Mouse (Mus musculus): ENCODE measurements around the gene Emg1. TPM values are rescaled to one million over a fixed set of nuclear protein-coding genes. Genes with fewer than 3 reads are reported as not detected.

Gene Emg1
- polyA plus RNA-seq, 1 experiment from 2014 or later = 219 TPM

DNA sequence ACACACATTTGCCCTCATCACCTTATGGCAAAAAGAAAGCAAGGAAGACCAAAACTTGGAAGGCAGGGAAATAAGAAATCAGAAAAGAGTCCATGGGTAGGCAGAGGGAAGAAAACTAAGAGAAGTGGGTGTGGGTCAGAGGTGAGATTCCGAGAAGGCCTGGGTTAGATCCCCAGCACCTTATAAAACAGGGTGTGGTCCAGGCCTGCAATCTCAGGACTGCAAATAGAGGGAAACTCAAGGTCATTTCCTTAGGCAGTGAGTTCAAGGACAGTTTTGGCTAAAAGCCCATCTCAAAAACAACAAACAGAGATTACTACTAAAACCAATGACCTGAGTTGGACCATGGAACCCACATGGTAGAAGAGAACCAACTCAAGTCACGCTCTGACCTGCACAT lies 41.9 kb upstream of the Emg1 start:
- peaks cover 39% of the 10 kb centered on the region for H3K4me1 ChIP-seq (ENCODE audit: insufficient read depth, low read length)
- no peak overlapping the region for H3K4me3 ChIP-seq (ENCODE audit: low read length)
- no peak for ATAC-seq (ENCODE audit: low FRiP score, low TSS enrichment)
- no peaks in the 10 kb centered on the region for H3K27me3 ChIP-seq (ENCODE audit: insufficient read depth, low read length)
- H3K9me3 ChIP-seq (ENCODE audit: low read length) = no peaks in the 10 kb centered on the region
- H3K36me3 ChIP-seq (ENCODE audit: insufficient read depth, low read length) = peaks cover 10% of the 10 kb centered on the region
- H3K4me2 ChIP-seq (replicated peaks; ENCODE audit: low read depth, low read length) = no peak overlapping the region
- no peak overlapping the region for H3K27ac ChIP-seq (ENCODE audit: low read length)
- WGBS = 87% methylated on average over 2 of the region's 2 CpGs
- no peak overlapping the region for H3K9ac ChIP-seq (replicated peaks; ENCODE audit: low read length)

DNA sequence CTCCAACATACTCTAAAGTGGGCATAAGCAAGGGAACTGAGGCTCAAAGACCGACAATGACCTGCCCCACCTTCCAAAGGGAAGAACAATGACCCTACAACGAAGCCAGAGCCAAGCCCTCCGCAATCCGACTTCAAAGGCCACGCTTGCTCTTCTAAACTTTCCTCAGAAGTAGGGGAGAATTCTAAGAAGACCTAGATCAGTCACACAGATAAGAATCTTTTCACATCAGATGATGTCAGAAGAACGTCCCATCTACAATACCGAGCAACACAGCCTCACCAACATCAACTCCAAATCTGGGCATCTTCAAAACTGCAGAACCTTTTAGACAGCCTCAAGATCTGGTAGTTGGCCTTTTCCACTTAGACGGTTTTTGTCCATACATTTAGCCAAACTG lies 38.4 kb upstream of the Emg1 start:
- H3K27me3 ChIP-seq (ENCODE audit: insufficient read depth, low read length) = no peaks in the 10 kb centered on the region
- no peak overlapping the region for H3K27ac ChIP-seq (ENCODE audit: low read length)
- peaks cover 35% of the 10 kb centered on the region for H3K4me1 ChIP-seq (ENCODE audit: insufficient read depth, low read length)
- H3K36me3 ChIP-seq (ENCODE audit: insufficient read depth, low read length) = peaks cover 27% of the 10 kb centered on the region
- H3K4me3 ChIP-seq (ENCODE audit: low read length) = no peak overlapping the region
- WGBS = 82% methylated on average over 8 of the region's 8 CpGs
- no peak overlapping the region for H3K4me2 ChIP-seq (replicated peaks; ENCODE audit: low read depth, low read length)
- ATAC-seq (ENCODE audit: low FRiP score, low TSS enrichment) = no peak
- H3K9me3 ChIP-seq (ENCODE audit: low read length) = no peaks in the 10 kb centered on the region
- 0 out of 2 replicates have a peak overlapping the region, but pooled peaks have one; percentile 4 for H3K9ac ChIP-seq (replicated peaks; ENCODE audit: low read length)

- Histone ChIP-seq H3K27ac (ENCODE audit: low read length) (no peak overlapping the region; the same call in 1 of the 2 replicates), H3K9me3 (ENCODE audit: low read length) (no peaks in the 10 kb centered on the region), H3K9ac (replicated peaks; ENCODE audit: low read length) (peak overlapping the region; percentile 88), H3K27me3 (ENCODE audit: insufficient read depth, low read length) (no peaks in the 10 kb centered on the region), H3K4me3 (ENCODE audit: low read length) (peak overlapping the region; percentile 58; the same call in 1 of the 2 replicates), H3K4me2 (replicated peaks; ENCODE audit: low read depth, low read length) (peak overlapping the region; percentile 94), H3K4me1 (ENCODE audit: insufficient read depth, low read length) (peaks cover 26% of the 10 kb centered on the region), H3K36me3 (ENCODE audit: insufficient read depth, low read length) (peaks cover 36% of the 10 kb centered on the region)
- ATAC-seq (ENCODE audit: low FRiP score, low TSS enrichment) = no peak
- 83% methylated on average over 7 of the region's 7 CpGs for WGBS
These were observed 35.0 kb upstream of the Emg1 start for GRCm38 (mm10) chr6:124746654-124747632.

DNA sequence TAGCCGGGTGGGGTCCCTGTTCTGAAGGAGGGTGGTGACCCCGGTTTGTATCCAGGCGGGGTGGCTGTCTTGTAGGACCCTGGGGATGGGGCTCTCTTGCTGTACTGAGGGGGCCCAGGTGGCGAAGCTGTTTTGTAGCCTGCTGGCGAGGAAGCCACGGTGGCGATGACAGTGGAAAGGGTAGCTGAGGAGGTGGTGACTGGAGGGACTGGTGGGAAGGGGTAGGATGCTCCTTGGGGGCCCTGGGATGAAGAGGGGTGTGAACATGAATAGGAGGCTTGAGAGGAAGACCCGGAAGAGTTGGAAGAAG lies 34.3 kb upstream of the Emg1 start:
- H3K4me1 ChIP-seq (ENCODE audit: insufficient read depth, low read length) = peaks cover 30% of the 10 kb centered on the region
- peak overlapping the region; percentile 96 for H3K27ac ChIP-seq (ENCODE audit: low read length)
- no peaks in the 10 kb centered on the region for H3K27me3 ChIP-seq (ENCODE audit: insufficient read depth, low read length)
- peaks cover 36% of the 10 kb centered on the region for H3K36me3 ChIP-seq (ENCODE audit: insufficient read depth, low read length)
- H3K9ac ChIP-seq (replicated peaks; ENCODE audit: low read length) = peak overlapping the region; percentile 88
- no peaks in the 10 kb centered on the region for H3K9me3 ChIP-seq (ENCODE audit: low read length)
- H3K4me2 ChIP-seq (replicated peaks; ENCODE audit: low read depth, low read length) = peak overlapping the region; percentile 94
- peak overlapping the region; percentile 58 for H3K4me3 ChIP-seq (ENCODE audit: low read length)
- WGBS = 14% methylated on average over 8 of the region's 8 CpGs
- peak; percentile 6 for ATAC-seq (ENCODE audit: low FRiP score, low TSS enrichment)

GRCm38 (mm10) chr6:124745490-124746295 lies 33.7 kb upstream of the Emg1 start:
- Histone ChIP-seq H3K27me3 (ENCODE audit: insufficient read depth, low read length) (no peaks in the 10 kb centered on the region), H3K4me3 (ENCODE audit: low read length) (peak overlapping the region; percentile 58), H3K9ac (replicated peaks; ENCODE audit: low read length) (peak overlapping the region; percentile 88), H3K9me3 (ENCODE audit: low read length) (no peaks in the 10 kb centered on the region), H3K36me3 (ENCODE audit: insufficient read depth, low read length) (peaks cover 36% of the 10 kb centered on the region), H3K27ac (ENCODE audit: low read length) (peak overlapping the region; percentile 96), H3K4me1 (ENCODE audit: insufficient read depth, low read length) (peaks cover 30% of the 10 kb centered on the region), H3K4me2 (replicated peaks; ENCODE audit: low read depth, low read length) (peak overlapping the region; percentile 94)
- WGBS = 2% methylated on average over 84 of the region's 85 CpGs
- peak; percentile 84 for ATAC-seq (ENCODE audit: low FRiP score, low TSS enrichment)

DNA sequence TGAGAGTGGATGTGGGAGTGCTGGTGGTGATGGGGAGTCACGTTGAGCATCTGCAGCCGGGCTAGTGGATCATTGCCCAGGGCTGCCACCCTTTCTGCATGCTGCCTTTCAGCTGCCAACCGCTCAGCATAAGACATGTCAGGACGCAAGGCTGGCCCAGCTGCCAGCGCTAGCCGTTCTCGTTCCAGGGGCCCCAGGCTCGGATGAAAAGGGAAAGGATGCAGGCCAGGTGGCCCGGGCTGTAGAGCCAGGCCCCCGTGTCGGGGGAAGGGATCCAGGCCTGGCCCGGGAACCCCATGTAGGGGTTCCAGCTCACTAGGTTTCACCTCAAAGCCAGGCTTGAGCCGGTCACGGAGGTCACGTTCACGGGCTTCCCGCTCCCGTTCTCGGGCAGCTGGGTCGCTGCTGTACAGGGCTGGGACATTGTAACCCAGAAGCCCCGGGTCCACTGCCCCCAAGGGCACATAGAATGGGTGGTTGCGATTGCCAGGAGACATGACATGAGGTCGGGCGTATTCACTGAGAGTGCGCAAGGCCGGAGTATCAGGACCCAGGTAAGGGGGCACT lies 32.9 kb upstream of the Emg1 start:
- ATAC-seq (ENCODE audit: low FRiP score, low TSS enrichment) = no peak
- H3K4me3 ChIP-seq (ENCODE audit: low read length) = peak overlapping the region; percentile 58
- peaks cover 36% of the 10 kb centered on the region for H3K36me3 ChIP-seq (ENCODE audit: insufficient read depth, low read length)
- 49% methylated on average over 26 of the region's 26 CpGs for WGBS
- H3K27ac ChIP-seq (ENCODE audit: low read length) = peak overlapping the region; percentile 82
- H3K9ac ChIP-seq (replicated peaks; ENCODE audit: low read length) = peak overlapping the region; percentile 67
- peaks cover 35% of the 10 kb centered on the region for H3K4me1 ChIP-seq (ENCODE audit: insufficient read depth, low read length)
- no peaks in the 10 kb centered on the region for H3K9me3 ChIP-seq (ENCODE audit: low read length)
- H3K27me3 ChIP-seq (ENCODE audit: insufficient read depth, low read length) = no peaks in the 10 kb centered on the region
- peak overlapping the region; percentile 94 for H3K4me2 ChIP-seq (replicated peaks; ENCODE audit: low read depth, low read length)

GRCm38 (mm10) chr6:124743647-124744046 lies 31.7 kb upstream of the Emg1 start:
- H3K27me3 ChIP-seq (ENCODE audit: insufficient read depth, low read length) = no peaks in the 10 kb centered on the region
- no peaks in the 10 kb centered on the region for H3K9me3 ChIP-seq (ENCODE audit: low read length)
- H3K4me2 ChIP-seq (replicated peaks; ENCODE audit: low read depth, low read length) = no peak overlapping the region
- no peak overlapping the region for H3K9ac ChIP-seq (replicated peaks; ENCODE audit: low read length)
- no peak overlapping the region for H3K27ac ChIP-seq (ENCODE audit: low read length)
- peaks cover 46% of the 10 kb centered on the region for H3K4me1 ChIP-seq (ENCODE audit: insufficient read depth, low read length)
- WGBS = 78% methylated on average over 8 of the region's 8 CpGs
- ATAC-seq (ENCODE audit: low FRiP score, low TSS enrichment) = no peak
- peaks cover 29% of the 10 kb centered on the region for H3K36me3 ChIP-seq (ENCODE audit: insufficient read depth, low read length)
- H3K4me3 ChIP-seq (ENCODE audit: low read length) = no peak overlapping the region

DNA sequence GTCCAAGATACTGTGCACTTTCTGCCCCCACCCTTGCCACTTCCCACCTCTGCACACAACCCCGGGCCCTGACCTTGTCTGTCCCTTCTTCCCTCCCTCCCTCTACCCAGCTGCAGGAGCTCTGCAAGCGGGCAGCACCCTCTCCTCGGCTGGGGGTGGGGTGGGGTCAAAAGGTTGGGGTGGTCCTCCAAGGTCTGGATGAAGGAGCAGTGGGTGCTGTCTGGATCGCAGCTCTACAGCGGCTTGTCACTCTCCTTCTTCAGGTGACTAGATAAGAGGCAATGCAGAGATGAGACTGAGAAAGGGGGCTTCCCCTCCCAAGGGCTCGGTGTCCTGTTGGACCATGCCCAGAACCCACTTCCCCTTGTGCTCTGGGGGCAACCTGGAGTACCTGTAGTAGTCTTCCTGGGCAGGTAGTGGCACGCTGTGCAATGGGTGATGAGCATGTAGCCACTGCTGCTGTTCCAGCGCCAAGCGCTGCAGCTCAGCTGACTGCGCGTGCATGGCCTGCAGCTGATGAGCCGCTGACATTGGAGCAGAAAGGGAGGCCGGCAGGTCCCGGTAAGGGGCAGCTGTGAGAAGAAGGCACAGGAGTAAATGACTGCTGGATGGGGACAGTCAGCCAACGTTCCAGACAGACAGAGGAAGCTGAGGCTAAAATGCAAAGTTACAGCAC lies 31.0 kb upstream of the Emg1 start:
- H3K9ac ChIP-seq (replicated peaks; ENCODE audit: low read length) = no peak overlapping the region
- H3K27ac ChIP-seq (ENCODE audit: low read length) = no peak overlapping the region
- no peak for ATAC-seq (ENCODE audit: low FRiP score, low TSS enrichment)
- peaks cover 53% of the 10 kb centered on the region for H3K4me1 ChIP-seq (ENCODE audit: insufficient read depth, low read length)
- H3K36me3 ChIP-seq (ENCODE audit: insufficient read depth, low read length) = peaks cover 23% of the 10 kb centered on the region
- H3K4me3 ChIP-seq (ENCODE audit: low read length) = no peak overlapping the region
- 88% methylated on average over 15 of the region's 15 CpGs for WGBS
- no peak overlapping the region for H3K4me2 ChIP-seq (replicated peaks; ENCODE audit: low read depth, low read length)
- H3K9me3 ChIP-seq (ENCODE audit: low read length) = no peaks in the 10 kb centered on the region
- H3K27me3 ChIP-seq (ENCODE audit: insufficient read depth, low read length) = no peaks in the 10 kb centered on the region

GRCm38 (mm10) chr6:124741842-124742241 lies 29.9 kb upstream of the Emg1 start:
- Histone ChIP-seq H3K27ac (ENCODE audit: low read length) (peak overlapping the region; percentile 99), H3K9me3 (ENCODE audit: low read length) (no peaks in the 10 kb centered on the region), H3K9ac (replicated peaks; ENCODE audit: low read length) (peak overlapping the region; percentile 89), H3K27me3 (ENCODE audit: insufficient read depth, low read length) (no peaks in the 10 kb centered on the region), H3K4me1 (ENCODE audit: insufficient read depth, low read length) (peaks cover 48% of the 10 kb centered on the region), H3K4me2 (replicated peaks; ENCODE audit: low read depth, low read length) (peak overlapping the region; percentile 78), H3K36me3 (ENCODE audit: insufficient read depth, low read length) (peaks cover 13% of the 10 kb centered on the region; the same call in 1 of the 2 replicates), H3K4me3 (ENCODE audit: low read length) (peak overlapping the region; percentile 67)
- 69% methylated on average over 3 of the region's 3 CpGs for WGBS
- no peak for ATAC-seq (ENCODE audit: low FRiP score, low TSS enrichment)

All from kidney, embryonic 16.5 days (tissue).